Mouse (Mus musculus) testis, adult 2 months (tissue): ENCODE measurements at regions not wholly inside any gene's neighbourhood (a gene's known extent, or its start where the extent isn't known, plus 50 kb on each side); places are given as distances from the start of the nearest gene placed in this dataset.

Experiments used
- CTCF ChIP-seq: fragments of 200-500 bp; IDR thresholded peaks from 2 replicates; pipeline ENCODE4 v1.5.1; 2012; ENCODE audit warnings: low read depth, mild to moderate bottlenecking, inconsistent platforms, low read length, moderate library complexity; ENCODE audit not compliant: control insufficient read depth, insufficient read depth, insufficient replicate concordance
- POLR2A ChIP-seq: fragments of 200-500 bp; IDR thresholded peaks from 2 replicates; pipeline ENCODE4 v1.6.1; 2012; ENCODE audit warnings: low read depth, mild to moderate bottlenecking, inconsistent platforms, low read length, moderate library complexity; ENCODE audit not compliant: control insufficient read depth

DNA sequence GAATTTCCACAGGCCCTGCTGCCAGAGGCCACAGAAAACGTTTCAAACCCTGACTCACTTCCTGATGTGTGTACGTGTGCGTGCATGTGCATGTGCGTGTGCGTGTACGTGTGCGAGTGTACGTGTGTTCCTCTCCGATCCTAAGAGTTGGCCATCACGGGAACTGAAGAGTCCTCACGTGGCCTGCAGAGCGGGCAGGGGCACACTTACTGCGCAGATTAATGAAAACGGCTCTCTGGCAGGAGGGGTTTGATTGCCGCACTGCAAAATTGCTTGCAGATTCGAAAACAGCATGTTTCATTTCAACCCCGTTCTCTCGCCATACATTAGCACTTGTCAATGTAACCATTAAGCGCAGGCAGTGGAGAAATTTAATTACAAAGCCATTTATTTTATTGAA lies 135.0 kb upstream of the Six2 start:
- no peak for TF ChIP-seq CTCF
- no peak for TF ChIP-seq POLR2A
